Mouse (Mus musculus) G1E (cell line): ENCODE measurements around the gene Vav1.

Source experiments
- CTCF ChIP-seq: IDR thresholded peaks from 2 replicates; pipeline ENCODE4 v1.5.1; 2012; ENCODE audit warnings: low read depth, low read length, inconsistent platforms, mixed read lengths
- GATA1 ChIP-seq: IDR thresholded peaks from 2 replicates; pipeline ENCODE4 v1.6.1; 2012; ENCODE audit warnings: borderline replicate concordance, low read length, inconsistent platforms, mixed read lengths
- POLR2AphosphoS5 ChIP-seq: IDR thresholded peaks from 2 replicates; pipeline ENCODE4 v1.6.1; 2012; ENCODE audit warnings: low read depth, low read length, inconsistent platforms; ENCODE audit not compliant: insufficient replicate concordance
- TAL1 ChIP-seq: conservative IDR thresholded peaks from 2 replicates; pipeline ENCODE4 v1.6.1; 2012; ENCODE audit warnings: low read depth, low read length, inconsistent platforms, mixed read lengths

DNA sequence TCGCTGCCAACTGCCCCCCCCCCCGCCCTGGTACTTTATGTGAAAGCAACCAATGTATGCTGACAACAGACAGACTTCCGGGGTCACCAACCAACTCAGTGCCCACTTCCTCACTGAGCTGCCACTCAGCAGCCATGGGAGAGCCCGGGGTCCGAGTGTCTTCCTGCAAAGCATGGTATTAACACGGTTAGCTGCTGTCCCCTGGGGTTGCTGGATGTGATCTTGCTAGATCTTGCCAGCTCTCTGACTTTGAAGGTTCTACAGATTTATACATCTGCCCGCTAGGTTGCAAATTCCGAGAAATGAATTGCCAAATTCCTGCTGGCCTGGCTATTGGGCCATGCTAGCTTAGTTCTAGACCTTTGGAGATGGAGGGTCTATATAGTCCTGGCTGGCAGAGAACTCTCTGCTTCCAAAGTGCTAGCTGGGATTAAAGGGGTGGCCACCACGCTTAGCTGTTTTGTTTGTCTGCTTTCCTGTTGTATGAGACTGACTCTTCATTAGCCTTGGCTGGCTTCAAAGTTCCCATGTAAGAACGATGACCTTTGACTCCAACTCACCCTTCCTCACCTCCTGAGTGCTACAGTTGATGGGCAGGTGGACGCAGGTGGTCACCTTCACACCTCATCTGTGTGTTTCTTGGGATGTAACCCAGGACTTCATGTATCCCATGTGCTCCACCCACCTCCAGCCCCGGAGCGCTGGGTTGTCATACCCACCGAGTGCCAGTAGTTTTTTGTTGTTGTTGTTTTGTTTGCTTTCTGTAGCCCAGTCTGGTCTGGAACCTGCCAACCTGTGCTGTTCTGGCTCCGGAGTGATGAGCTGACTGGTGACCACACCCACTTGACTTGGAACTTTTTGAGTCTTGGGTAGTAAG, 48.8 kb upstream of the Vav1 start:
- no peak for TF ChIP-seq TAL1
- TF ChIP-seq CTCF: no peak
- no peak for TF ChIP-seq GATA1
- no peak for TF ChIP-seq POLR2AphosphoS5
